14 mouse cellular contexts compared by ENCODE assay signal in the genomic region with DNA sequence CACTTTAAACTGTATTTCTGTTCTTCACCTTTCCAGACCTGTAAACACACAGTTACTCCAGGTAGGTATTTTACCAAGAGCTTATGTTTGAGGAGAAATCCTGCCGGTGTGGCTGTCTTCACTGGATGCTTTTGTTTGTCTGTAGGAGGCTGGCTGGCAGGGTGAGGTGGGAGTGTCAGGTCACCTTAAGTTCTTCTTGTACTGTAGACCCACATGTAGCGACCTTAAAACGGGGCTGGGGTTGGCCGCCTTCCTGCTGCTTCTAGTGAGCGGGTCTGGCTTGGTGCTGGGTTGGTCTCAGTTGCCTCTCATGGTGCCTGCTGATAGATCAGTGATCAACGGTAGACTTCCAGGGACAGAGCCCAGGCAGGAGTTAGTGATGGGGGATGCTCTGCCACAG.
DNase-seq lines count a peak whose midpoint lies in the region; ATAC-seq lines count a peak whose summit lies in the region.
"Had no signal": no experiment of that assay in that cellular context is flagged by ENCODE, and none has a peak within 500 bp of the region (broad histone marks: within the 10 kb centered on the region; RNA-seq: fewer than 3 reads in every experiment).

No protein-coding gene starts in this region.

- no peaks in the 10 kb centered on the region; the same call in 1 of the 2 replicates for H3K36me3 ChIP-seq in heart, embryonic 14.5 days (ENCODE audit: control insufficient read depth, insufficient read depth, low read length)
- H3K36me3 ChIP-seq in forebrain, embryonic 10.5 days (replicated peaks) = peaks cover 36% of the 10 kb centered on the region

- no peaks in the 10 kb centered on the region for H3K27me3 ChIP-seq in heart, embryonic 14.5 days (ENCODE audit: control insufficient read depth, insufficient read depth, low read length)
- H3K27me3 ChIP-seq in forebrain, embryonic 10.5 days (ENCODE audit: poor library complexity, severe bottlenecking) = no peaks in the 10 kb centered on the region
- H3K27me3 ChIP-seq: embryonic facial prominence, embryonic 12.5 days; midbrain, embryonic 13.5 days had no signal

- no peak for ATAC-seq in heart, embryonic 14.5 days (ENCODE audit: insufficient number of reproducible peaks, insufficient read depth, low FRiP score, low read depth)
- ATAC-seq: CD4-positive, CD25-positive, alpha-beta regulatory T cell, adult 4 months; hindbrain, postnatal 0 days; midbrain, embryonic 13.5 days had no signal

- WGBS in heart, embryonic 14.5 days = 49% methylated on average over 6 of the region's 6 CpGs
- 89% methylated on average over 6 of the region's 6 CpGs for WGBS in forebrain, embryonic 10.5 days

- H3K9ac ChIP-seq in heart, embryonic 14.5 days (ENCODE audit: low read length) = no peak overlapping the region
- H3K9ac ChIP-seq: midbrain, embryonic 13.5 days had no signal

- peak overlapping the region; percentile 64 to 81 for H3K27ac ChIP-seq in heart, embryonic 14.5 days (replicated peaks in 1 of 2; ENCODE audit: control insufficient read depth in 1 of 2, insufficient read depth in 1 of 2, low read depth in 2 of 2, low read length in 2 of 2)
- H3K27ac ChIP-seq in forebrain, embryonic 10.5 days = no peak overlapping the region
- H3K27ac ChIP-seq: embryonic facial prominence, embryonic 12.5 days; hindbrain, postnatal 0 days; midbrain, embryonic 13.5 days had no signal

- H3K4me2 ChIP-seq in heart, embryonic 14.5 days (ENCODE audit: low read length) = 0 out of 2 replicates have a peak overlapping the region, but pooled peaks have one; percentile 22
- H3K4me2 ChIP-seq: embryonic facial prominence, embryonic 12.5 days; liver, embryonic 11.5 days; midbrain, embryonic 13.5 days had no signal

- no peak for DNase-seq in heart, postnatal 4 days
- peak; percentile 21 for DNase-seq in kidney, postnatal 10 days
- DNase-seq in kidney, adult 9 months = no peak
- DNase-seq in urinary bladder, postnatal 25 days (ENCODE audit: low spot score) = peak; percentile 19
- DNase-seq in urinary bladder, postnatal 36 days (ENCODE audit: low spot score in 2 of 2) = no peak
- no peak for DNase-seq in forebrain, embryonic 10.5 days (ENCODE audit: extremely low spot score, low spot score)
- DNase-seq: cerebellum, adult 11-12 months; spleen, adult 18-20 months had no signal

- no peaks in the 10 kb centered on the region for H3K9me3 ChIP-seq in heart, embryonic 14.5 days (ENCODE audit: control insufficient read depth, low read length)
- H3K9me3 ChIP-seq in forebrain, embryonic 10.5 days = no peaks in the 10 kb centered on the region
- H3K9me3 ChIP-seq: embryonic facial prominence, embryonic 12.5 days; midbrain, embryonic 13.5 days had no signal

- H3K4me3 ChIP-seq in heart, embryonic 14.5 days (ENCODE audit: control insufficient read depth in 1 of 2, insufficient read depth in 1 of 2, low read depth in 1 of 2, low read length in 2 of 2) = no peak overlapping the region
- no peak overlapping the region for H3K4me3 ChIP-seq in forebrain, embryonic 10.5 days
- H3K4me3 ChIP-seq: embryonic facial prominence, embryonic 12.5 days; midbrain, embryonic 13.5 days had no signal

- H3K4me1 ChIP-seq in heart, embryonic 14.5 days (ENCODE audit: control insufficient read depth in 2 of 2, insufficient read depth in 2 of 2, low read length in 2 of 2) = peaks cover 35 to 87% of the 10 kb centered on the region in 2 experiments
- peaks cover 34% of the 10 kb centered on the region for H3K4me1 ChIP-seq in forebrain, embryonic 10.5 days

Comparison
In these comparisons a context has a peak if more than half of its experiments do, and no peak if none do; other contexts are left out.
1. DNase-seq: peak in kidney, postnatal 10 days (single experiment) and urinary bladder, postnatal 25 days (single experiment); none in heart, postnatal 4 days (single experiment), kidney, adult 9 months (single experiment), urinary bladder, postnatal 36 days (0 of 2) and forebrain, embryonic 10.5 days (single experiment).